Mouse (Mus musculus) kidney, adult 2 months (tissue): ENCODE measurements at regions not wholly inside any gene's neighbourhood (a gene's known extent, or its start where the extent isn't known, plus 50 kb on each side); places are given as distances from the start of the nearest gene placed in this dataset.

Experiments
- DNase-seq: peaks from one replicate; pipeline ENCODE4 v3.0.0; 2021
- H3K27ac ChIP-seq: fragments of 200-500 bp; 2 replicates; pipeline ENCODE4 v1.5.1; 2012; ENCODE audit warnings: low read depth, low read length, control low read depth, inconsistent platforms; ENCODE audit not compliant: insufficient read depth
- H3K27me3 ChIP-seq: fragments of 200-500 bp; replicated peaks from 2 replicates; pipeline ENCODE4 v1.6.1; 2012; ENCODE audit warnings: mild to moderate bottlenecking, moderate library complexity, low read length, inconsistent platforms; ENCODE audit not compliant: control insufficient read depth, insufficient read depth
- H3K36me3 ChIP-seq: fragments of 200-500 bp; 2 replicates; pipeline ENCODE4 v1.6.1; 2012; ENCODE audit warnings: mild to moderate bottlenecking, moderate library complexity, low read length, inconsistent platforms; ENCODE audit not compliant: control insufficient read depth, insufficient read depth
- H3K4me1 ChIP-seq: fragments of 200-500 bp; 2 replicates; pipeline ENCODE4 v1.6.1; 2011; ENCODE audit warnings: low read length; ENCODE audit not compliant: control insufficient read depth, insufficient read depth
- H3K4me3 ChIP-seq: fragments of 200-500 bp; 2 replicates; pipeline ENCODE4 v1.5.1; 2011; ENCODE audit warnings: mild to moderate bottlenecking, low read depth, low read length, control low read depth; ENCODE audit not compliant: insufficient read depth
- CTCF ChIP-seq: fragments of 200-500 bp; conservative IDR thresholded peaks from 2 replicates; pipeline ENCODE4 v1.5.1; 2011; ENCODE audit warnings: low read depth, mild to moderate bottlenecking, control low read depth, low read length, moderate library complexity, mixed read lengths; ENCODE audit not compliant: insufficient read depth, insufficient read length
- POLR2A ChIP-seq: fragments of 200-500 bp; IDR thresholded peaks from one replicate; pipeline ENCODE4 v1.6.1; 2011; ENCODE audit warnings: low read depth, low read length, control low read depth
- WGBS: fragments of 180-500 bp; shearing (Covaris S2); methylation state at CpG from one replicate; pipeline ENCODE4 v1.1.7; 2018; 5-methylcytosine and 5-hydroxymethylcytosine counted together

DNA sequence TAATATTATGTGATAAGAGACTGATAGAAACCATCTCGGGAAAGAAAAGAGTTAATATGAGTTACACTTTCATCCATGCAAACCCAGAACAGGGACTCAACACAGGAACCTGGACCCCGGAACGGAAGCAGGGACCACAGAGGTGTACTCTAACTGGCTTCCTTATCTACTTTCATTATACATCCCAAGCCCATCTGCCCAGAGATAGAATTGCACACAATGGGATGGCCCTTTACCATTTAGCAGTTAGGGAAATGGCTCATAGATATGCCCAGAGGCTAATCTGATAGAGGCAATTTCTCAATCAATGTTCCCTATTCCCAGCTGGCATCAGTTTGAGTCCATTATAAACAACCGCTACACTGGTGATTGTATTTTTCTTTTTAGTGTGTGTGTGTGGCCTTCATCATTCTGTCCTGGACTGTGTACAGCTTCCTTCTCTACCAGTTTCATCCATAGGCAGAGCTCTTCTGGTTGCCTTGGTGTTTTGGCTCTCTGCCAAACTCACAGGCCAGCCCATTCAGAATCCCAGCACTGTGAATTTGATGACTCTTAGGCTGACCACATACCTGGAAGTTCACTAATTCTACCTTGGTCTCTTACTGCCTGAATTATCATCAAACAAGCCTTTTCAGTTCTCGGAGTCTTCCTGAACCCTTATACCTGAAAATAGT, 594.1 kb downstream of the Trib2 start:
- DNase-seq: no peak
- Histone ChIP-seq H3K4me1 (no peaks in the 10 kb centered on the region), H3K36me3 (no peaks in the 10 kb centered on the region), H3K27me3 (no peaks in the 10 kb centered on the region), H3K4me3 (no peak overlapping the region), H3K27ac (no peak overlapping the region)
- 91% methylated on average over 5 of the region's 5 CpGs for WGBS
- TF ChIP-seq POLR2A (no peak), CTCF (no peak)

DNA sequence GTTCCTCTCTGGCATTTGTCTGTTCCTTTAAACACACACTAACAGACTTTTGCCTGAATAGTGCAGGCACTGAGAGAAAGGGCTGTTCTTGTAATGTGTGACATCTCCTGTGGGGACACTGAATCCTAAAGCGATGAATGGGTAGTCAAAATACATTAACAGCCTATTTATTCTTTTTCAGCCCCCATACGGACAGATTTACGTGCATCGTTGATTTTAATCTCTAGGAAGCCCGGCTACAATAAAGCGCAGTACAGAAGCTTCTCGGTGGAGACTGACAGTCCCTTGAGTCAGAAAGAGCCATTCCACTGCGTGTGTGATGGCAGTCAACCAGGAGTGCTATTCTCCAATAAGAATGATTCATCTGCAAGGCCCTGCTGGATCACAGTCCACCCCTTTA, 598.2 kb downstream of the Trib2 start:
- no peak overlapping the region for H3K27ac ChIP-seq
- H3K4me3 ChIP-seq: no peak overlapping the region
- H3K36me3 ChIP-seq: no peaks in the 10 kb centered on the region
- no peaks in the 10 kb centered on the region for H3K4me1 ChIP-seq
- H3K27me3 ChIP-seq: no peaks in the 10 kb centered on the region
- WGBS: 59% methylated on average over 8 of the region's 8 CpGs
- TF ChIP-seq CTCF: no peak
- TF ChIP-seq POLR2A: no peak
- no peak for DNase-seq

DNA sequence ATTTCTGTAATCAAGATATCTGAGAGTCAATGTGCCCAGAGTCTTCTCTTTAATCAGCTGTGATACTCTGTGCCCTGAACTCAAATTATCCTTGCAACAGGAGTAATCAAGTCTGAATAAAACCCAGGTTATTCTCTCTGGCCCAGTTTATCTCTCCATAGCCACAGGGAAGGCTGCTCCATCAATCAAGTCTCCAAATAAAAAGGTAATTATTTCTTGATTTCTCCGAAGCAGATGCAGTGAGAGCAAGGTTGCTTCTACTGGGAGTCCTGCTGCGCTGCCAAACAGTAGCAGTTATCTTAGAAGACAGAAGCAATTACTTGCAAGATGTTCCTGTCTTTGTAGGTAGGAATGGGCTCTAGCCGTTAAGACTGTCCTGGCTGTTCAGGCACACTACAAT, 600.5 kb downstream of the Trib2 start:
- Histone ChIP-seq H3K27ac (no peak overlapping the region), H3K4me1 (no peaks in the 10 kb centered on the region), H3K27me3 (no peaks in the 10 kb centered on the region), H3K4me3 (no peak overlapping the region), H3K36me3 (no peaks in the 10 kb centered on the region)
- WGBS: 69% methylated on average over 3 of the region's 3 CpGs
- DNase-seq: no peak
- no peak for TF ChIP-seq POLR2A
- no peak for TF ChIP-seq CTCF

DNA sequence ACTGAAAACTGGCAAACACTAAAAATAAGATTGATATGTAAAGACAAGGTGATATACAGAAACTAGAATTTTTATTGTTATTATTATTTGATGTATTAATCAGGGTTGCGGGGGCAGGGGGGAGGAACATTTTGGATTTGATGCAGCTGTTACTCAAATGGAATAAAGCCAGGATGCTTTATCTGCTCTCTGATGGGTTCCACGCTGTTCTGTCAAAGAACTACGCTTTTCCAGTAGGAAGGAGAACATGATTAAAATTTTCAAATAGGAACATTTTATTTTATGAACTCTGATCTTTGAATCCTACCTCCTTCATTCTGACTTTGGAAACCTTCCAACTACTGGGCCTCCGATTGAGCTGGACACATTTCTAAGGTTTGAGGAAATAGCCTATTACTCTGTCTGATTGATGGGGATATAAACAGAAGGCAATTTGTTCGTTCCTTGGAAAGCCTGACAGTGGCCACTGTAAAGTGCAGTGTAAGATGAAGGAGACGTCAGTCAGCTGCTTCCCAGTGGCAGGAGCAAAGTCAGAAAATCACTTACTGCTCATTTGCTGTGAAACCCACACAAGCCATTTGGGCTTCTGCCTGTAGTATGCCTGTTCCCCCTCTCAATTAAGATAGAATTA, 642.2 kb downstream of the Trib2 start:
- 36% methylated on average over 6 of the region's 6 CpGs for WGBS

DNA sequence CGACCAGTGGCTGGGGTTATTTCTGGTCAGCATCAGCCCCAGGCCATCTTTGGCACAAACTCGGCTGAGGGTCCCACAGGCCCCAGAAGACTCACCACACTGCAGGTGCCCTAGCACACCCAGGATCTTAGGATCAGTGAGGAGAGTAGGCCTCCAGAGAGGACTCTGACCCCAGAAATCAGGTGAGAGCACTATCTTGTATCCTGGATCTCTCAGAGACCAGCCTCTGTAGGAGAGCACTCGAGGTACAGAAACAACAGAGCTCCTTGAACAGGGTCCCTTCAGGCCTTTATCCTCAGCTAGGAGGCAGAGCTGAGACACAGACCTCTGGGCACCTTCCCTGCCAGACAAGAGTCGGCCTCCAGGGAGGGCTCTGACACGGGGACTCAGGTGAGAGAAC, 654.1 kb downstream of the Trib2 start:
- Histone ChIP-seq H3K27ac (no peak overlapping the region), H3K36me3 (no peaks in the 10 kb centered on the region), H3K27me3 (no peaks in the 10 kb centered on the region), H3K4me3 (no peak overlapping the region), H3K4me1 (no peaks in the 10 kb centered on the region)
- no peak for DNase-seq
- TF ChIP-seq POLR2A (no peak), CTCF (no peak)
- WGBS: 82% methylated on average over 5 of the region's 5 CpGs

More for the DNA sequence above, 642.2 kb downstream of the Trib2 start:
- Histone ChIP-seq H3K36me3 (no peaks in the 10 kb centered on the region), H3K4me1 (no peaks in the 10 kb centered on the region), H3K4me3 (no peak overlapping the region), H3K27me3 (no peaks in the 10 kb centered on the region), H3K27ac (no peak overlapping the region)
- peak; percentile 33 for DNase-seq
- TF ChIP-seq POLR2A: no peak
- TF ChIP-seq CTCF: no peak

DNA sequence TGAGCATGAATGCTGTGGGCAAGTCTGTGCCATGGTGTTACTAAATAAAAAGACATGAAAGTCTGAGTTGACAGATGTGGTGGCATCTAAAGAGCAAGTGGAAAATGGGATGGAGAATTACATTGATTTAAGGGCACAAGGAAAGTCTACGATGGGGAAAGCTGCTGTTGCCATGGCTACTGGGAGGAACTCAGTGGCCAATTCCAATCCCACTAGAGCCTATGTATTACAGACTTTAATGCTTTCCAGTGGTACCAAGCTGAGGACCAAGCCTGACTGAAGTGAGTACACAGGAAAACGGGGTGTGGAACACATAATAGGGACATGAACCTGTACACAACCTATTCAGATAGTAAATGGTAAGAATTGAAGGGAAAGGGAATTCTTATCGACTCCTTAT, 654.9 kb downstream of the Trib2 start:
- Histone ChIP-seq H3K27me3 (no peaks in the 10 kb centered on the region), H3K36me3 (no peaks in the 10 kb centered on the region), H3K27ac (no peak overlapping the region), H3K4me1 (no peaks in the 10 kb centered on the region), H3K4me3 (no peak overlapping the region)
- DNase-seq: no peak
- 67% methylated on average over 3 of the region's 3 CpGs for WGBS
- no peak for TF ChIP-seq POLR2A
- no peak for TF ChIP-seq CTCF

DNA sequence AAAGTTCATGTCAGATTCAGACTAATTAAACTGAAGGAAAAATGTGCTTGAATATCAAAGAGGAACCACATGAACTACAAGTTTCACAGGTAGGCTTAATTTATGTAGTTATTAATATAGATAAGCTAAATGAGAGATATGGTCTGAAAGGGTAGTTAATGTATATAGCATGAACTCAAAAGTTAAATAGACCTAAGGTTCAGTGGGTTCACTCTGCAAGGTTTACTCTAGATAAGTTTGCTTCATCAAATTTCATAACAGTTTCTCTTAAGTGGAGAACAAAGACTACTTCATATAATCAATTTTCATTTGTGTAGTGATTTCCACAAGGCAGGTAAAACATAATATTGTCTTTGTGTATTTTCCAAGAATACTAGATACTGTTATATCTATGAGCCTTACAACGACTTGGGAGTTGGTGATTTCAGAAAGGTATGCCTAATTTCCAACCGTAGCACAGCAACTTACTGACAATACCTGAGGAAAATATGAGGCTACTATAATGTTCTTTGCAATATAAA, 656.2 kb downstream of the Trib2 start:
- no peak for TF ChIP-seq CTCF
- no peak for DNase-seq
- H3K36me3 ChIP-seq: no peaks in the 10 kb centered on the region
- H3K4me1 ChIP-seq: no peaks in the 10 kb centered on the region
- 80% methylated on average over 2 of the region's 2 CpGs for WGBS
- no peak overlapping the region for H3K4me3 ChIP-seq
- no peak overlapping the region for H3K27ac ChIP-seq
- no peaks in the 10 kb centered on the region for H3K27me3 ChIP-seq

DNA sequence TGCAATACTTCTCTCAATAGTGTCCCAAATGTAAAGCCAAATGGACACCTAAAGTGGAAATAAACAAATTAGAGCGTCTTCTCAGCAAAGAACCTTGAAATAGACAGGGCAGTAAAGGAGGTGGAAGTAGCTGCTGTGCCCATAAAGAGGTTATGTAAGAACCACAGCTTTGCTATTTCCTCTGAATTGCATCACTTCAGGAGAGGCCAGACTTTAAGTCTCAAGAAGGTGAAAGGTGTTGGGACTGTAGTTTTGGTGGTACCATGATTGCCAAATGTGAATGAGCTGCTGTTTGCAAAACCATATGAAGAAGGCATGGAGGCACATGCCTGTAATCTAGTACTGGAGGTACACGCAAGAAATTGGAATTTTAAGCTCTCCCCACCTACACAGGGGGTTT, 670.3 kb downstream of the Trib2 start:
- Histone ChIP-seq H3K27me3 (no peaks in the 10 kb centered on the region), H3K36me3 (no peaks in the 10 kb centered on the region), H3K4me3 (no peak overlapping the region), H3K4me1 (no peaks in the 10 kb centered on the region), H3K27ac (no peak overlapping the region)
- 66% methylated on average over 2 of the region's 2 CpGs for WGBS
- TF ChIP-seq CTCF (no peak), POLR2A (no peak)
- DNase-seq: no peak
